Mouse (Mus musculus): ENCODE measurements around the gene Notch2. TPM values are rescaled to one million over a fixed set of nuclear protein-coding genes. Genes with fewer than 3 reads are reported as not detected.

The Notch2 gene
- polyA plus RNA-seq, 1 experiment from 2014 or later, result 12.1 TPM

DNA sequence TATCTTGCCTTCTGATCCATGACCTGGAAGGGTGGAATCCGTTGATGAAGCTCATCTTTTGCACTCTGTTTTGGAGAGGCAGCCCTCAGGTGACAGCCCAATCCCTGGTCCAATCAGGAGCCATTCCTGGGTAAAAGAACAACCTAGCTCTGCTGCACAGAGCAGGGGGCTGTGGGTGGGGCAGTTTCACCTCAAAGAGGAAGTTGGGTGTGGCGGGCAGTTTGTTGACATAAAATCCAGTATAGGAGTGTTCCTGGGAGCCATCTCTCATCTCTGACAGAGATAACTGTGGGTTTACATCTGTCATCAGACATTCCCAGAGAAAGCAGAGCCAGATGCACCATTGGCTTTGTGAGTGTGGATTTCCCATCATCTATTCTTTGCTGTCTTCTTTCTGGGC, 34.6 kb upstream of the Notch2 start:
- H3K27me3 ChIP-seq (replicated peaks), result peaks cover 7% of the 10 kb centered on the region
- H3K4me1 ChIP-seq, result peaks cover 11% of the 10 kb centered on the region; the same call in 1 of the 2 replicates
- ATAC-seq (ENCODE audit: extremely low read depth, insufficient number of reproducible peaks, low FRiP score, low TSS enrichment), result no peak
- H3K36me3 ChIP-seq, result no peaks in the 10 kb centered on the region
- no peak overlapping the region for H3K4me3 ChIP-seq
- H3K4me2 ChIP-seq, result no peak overlapping the region
- no peak overlapping the region for H3K9ac ChIP-seq
- H3K9me3 ChIP-seq, result no peaks in the 10 kb centered on the region
- 60% methylated on average over 2 of the region's 2 CpGs for WGBS
- H3K27ac ChIP-seq (replicated peaks), result no peak overlapping the region

- no peak for ATAC-seq (ENCODE audit: extremely low read depth, insufficient number of reproducible peaks, low FRiP score, low TSS enrichment)
- peaks cover 16% of the 10 kb centered on the region; the same call in 1 of the 2 replicates for H3K4me1 ChIP-seq
- no peak overlapping the region for H3K9ac ChIP-seq
- no peak overlapping the region for H3K27ac ChIP-seq (replicated peaks)
- no peaks in the 10 kb centered on the region for H3K9me3 ChIP-seq
- WGBS, result 88% methylated on average over 8 of the region's 8 CpGs
- no peak overlapping the region for H3K4me2 ChIP-seq
- no peak overlapping the region for H3K4me3 ChIP-seq
- no peaks in the 10 kb centered on the region for H3K36me3 ChIP-seq
- peaks cover 7% of the 10 kb centered on the region for H3K27me3 ChIP-seq (replicated peaks)
Measured at GRCm38 (mm10) chr3:97980683-97981327, 32.5 kb upstream of the Notch2 start.

- Histone ChIP-seq H3K27ac (replicated peaks) (no peak overlapping the region), H3K9me3 (no peaks in the 10 kb centered on the region), H3K9ac (no peak overlapping the region), H3K4me2 (no peak overlapping the region), H3K4me1 (peaks cover 16% of the 10 kb centered on the region; the same call in 1 of the 2 replicates), H3K27me3 (replicated peaks) (peaks cover 7% of the 10 kb centered on the region), H3K36me3 (no peaks in the 10 kb centered on the region), H3K4me3 (no peak overlapping the region)
- no peak for ATAC-seq (ENCODE audit: extremely low read depth, insufficient number of reproducible peaks, low FRiP score, low TSS enrichment)
- WGBS, result 61% methylated on average over 3 of the region's 3 CpGs
Measured at GRCm38 (mm10) chr3:97981376-97981906, 31.9 kb upstream of the Notch2 start.

- H3K9me3 ChIP-seq, result no peaks in the 10 kb centered on the region
- 73% methylated on average over 10 of the region's 10 CpGs for WGBS
- H3K9ac ChIP-seq, result no peak overlapping the region
- peaks cover 13% of the 10 kb centered on the region for H3K4me1 ChIP-seq
- no peaks in the 10 kb centered on the region for H3K36me3 ChIP-seq
- H3K27ac ChIP-seq (replicated peaks), result no peak overlapping the region
- H3K4me2 ChIP-seq, result no peak overlapping the region
- ATAC-seq (ENCODE audit: extremely low read depth, insufficient number of reproducible peaks, low FRiP score, low TSS enrichment), result no peak
- no peaks in the 10 kb centered on the region; the same call in 1 of the 2 replicates for H3K27me3 ChIP-seq (replicated peaks)
- H3K4me3 ChIP-seq, result no peak overlapping the region
Measured at GRCm38 (mm10) chr3:97984870-97985506, 28.3 kb upstream of the Notch2 start.

- no peak overlapping the region for H3K4me3 ChIP-seq
- no peak overlapping the region for H3K4me2 ChIP-seq
- no peak for ATAC-seq (ENCODE audit: extremely low read depth, insufficient number of reproducible peaks, low FRiP score, low TSS enrichment)
- no peak overlapping the region for H3K9ac ChIP-seq
- H3K36me3 ChIP-seq, result no peaks in the 10 kb centered on the region
- H3K27ac ChIP-seq (replicated peaks), result no peak overlapping the region
- no peaks in the 10 kb centered on the region for H3K9me3 ChIP-seq
- WGBS, result 64% methylated on average over 3 of the region's 3 CpGs
- no peaks in the 10 kb centered on the region; the same call in 1 of the 2 replicates for H3K27me3 ChIP-seq (replicated peaks)
- peaks cover 13% of the 10 kb centered on the region for H3K4me1 ChIP-seq
Measured at GRCm38 (mm10) chr3:97985691-97986090, 27.6 kb upstream of the Notch2 start.

DNA sequence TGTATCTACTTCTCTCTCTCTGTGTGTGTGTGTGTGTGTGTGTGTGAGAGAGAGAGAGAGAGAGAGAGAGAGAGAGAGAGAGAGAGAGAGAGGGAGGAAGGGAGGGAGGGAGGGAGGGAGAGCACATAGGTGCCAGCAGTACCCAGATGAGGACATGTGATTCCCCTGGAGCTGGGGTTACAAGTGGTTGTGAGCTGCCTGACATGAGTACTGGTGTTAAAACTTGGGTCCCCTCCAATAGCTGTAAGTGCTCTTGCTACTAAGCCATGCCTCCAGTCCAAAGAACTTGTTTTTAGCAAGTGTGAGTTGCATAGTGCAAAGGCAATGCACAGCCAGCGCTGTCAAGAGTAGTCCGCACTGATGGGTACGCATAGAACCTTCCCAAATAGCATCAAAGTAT, 26.2 kb upstream of the Notch2 start:
- no peak overlapping the region for H3K27ac ChIP-seq (replicated peaks)
- H3K36me3 ChIP-seq, result no peaks in the 10 kb centered on the region
- WGBS, result 87% methylated on average over 3 of the region's 3 CpGs
- peaks cover 13% of the 10 kb centered on the region for H3K4me1 ChIP-seq
- no peak overlapping the region for H3K4me3 ChIP-seq
- H3K27me3 ChIP-seq (replicated peaks), result no peaks in the 10 kb centered on the region
- no peak for ATAC-seq (ENCODE audit: extremely low read depth, insufficient number of reproducible peaks, low FRiP score, low TSS enrichment)
- no peaks in the 10 kb centered on the region for H3K9me3 ChIP-seq
- no peak overlapping the region for H3K4me2 ChIP-seq
- H3K9ac ChIP-seq, result no peak overlapping the region

GRCm38 (mm10) chr3:97988756-97989155, 24.6 kb upstream of the Notch2 start:
- peaks cover 13% of the 10 kb centered on the region for H3K4me1 ChIP-seq
- H3K27ac ChIP-seq (replicated peaks), result no peak overlapping the region
- H3K27me3 ChIP-seq (replicated peaks), result no peaks in the 10 kb centered on the region
- H3K36me3 ChIP-seq, result no peaks in the 10 kb centered on the region
- no peak overlapping the region for H3K4me2 ChIP-seq
- ATAC-seq (ENCODE audit: extremely low read depth, insufficient number of reproducible peaks, low FRiP score, low TSS enrichment), result no peak
- H3K4me3 ChIP-seq, result no peak overlapping the region
- H3K9ac ChIP-seq, result no peak overlapping the region
- H3K9me3 ChIP-seq, result no peaks in the 10 kb centered on the region
- WGBS, result 77% methylated on average over 4 of the region's 4 CpGs

DNA sequence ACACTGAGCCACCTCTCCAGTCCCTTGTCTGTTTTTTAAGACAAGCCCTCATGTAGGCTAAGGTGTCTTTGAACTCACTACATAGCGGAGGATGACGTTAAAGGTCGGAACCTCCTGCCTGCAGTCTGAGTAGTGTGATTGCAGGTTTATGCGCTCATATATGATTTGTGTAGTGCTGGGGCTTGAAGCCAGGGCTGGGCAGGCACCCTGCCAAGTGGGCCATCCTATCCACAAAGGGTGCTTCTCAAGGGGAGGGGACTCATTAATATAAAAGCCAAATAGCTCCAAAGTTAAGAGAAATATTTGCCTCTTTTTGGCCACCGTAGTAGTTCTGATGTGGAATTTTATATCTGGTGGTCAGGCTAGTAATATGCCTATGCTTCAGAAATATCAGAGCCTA, 22.8 kb upstream of the Notch2 start:
- H3K4me3 ChIP-seq, result no peak overlapping the region
- 84% methylated on average over 5 of the region's 5 CpGs for WGBS
- H3K27ac ChIP-seq (replicated peaks), result no peak overlapping the region
- no peaks in the 10 kb centered on the region for H3K9me3 ChIP-seq
- H3K4me2 ChIP-seq, result no peak overlapping the region
- ATAC-seq (ENCODE audit: extremely low read depth, insufficient number of reproducible peaks, low FRiP score, low TSS enrichment), result no peak
- no peaks in the 10 kb centered on the region for H3K27me3 ChIP-seq (replicated peaks)
- H3K9ac ChIP-seq, result no peak overlapping the region
- H3K4me1 ChIP-seq, result peaks cover 8% of the 10 kb centered on the region
- H3K36me3 ChIP-seq, result no peaks in the 10 kb centered on the region

GRCm38 (mm10) chr3:97992289-97992688, 21.0 kb upstream of the Notch2 start:
- no peaks in the 10 kb centered on the region for H3K36me3 ChIP-seq
- ATAC-seq (ENCODE audit: extremely low read depth, insufficient number of reproducible peaks, low FRiP score, low TSS enrichment), result no peak
- no peak overlapping the region for H3K27ac ChIP-seq (replicated peaks)
- no peak overlapping the region for H3K4me3 ChIP-seq
- WGBS, result 68% methylated on average over 4 of the region's 4 CpGs
- no peaks in the 10 kb centered on the region for H3K27me3 ChIP-seq (replicated peaks)
- no peak overlapping the region for H3K4me2 ChIP-seq
- peaks cover 2% of the 10 kb centered on the region for H3K4me1 ChIP-seq
- no peaks in the 10 kb centered on the region for H3K9me3 ChIP-seq
- no peak overlapping the region for H3K9ac ChIP-seq

GRCm38 (mm10) chr3:97993196-97993595, 20.1 kb upstream of the Notch2 start:
- WGBS, result 61% methylated on average over 5 of the region's 5 CpGs
- Histone ChIP-seq H3K4me3 (no peak overlapping the region), H3K36me3 (no peaks in the 10 kb centered on the region), H3K27ac (replicated peaks) (no peak overlapping the region), H3K9ac (no peak overlapping the region), H3K4me2 (no peak overlapping the region), H3K4me1 (no peaks in the 10 kb centered on the region), H3K27me3 (replicated peaks) (no peaks in the 10 kb centered on the region), H3K9me3 (no peaks in the 10 kb centered on the region)
- ATAC-seq (ENCODE audit: extremely low read depth, insufficient number of reproducible peaks, low FRiP score, low TSS enrichment), result no peak

GRCm38 (mm10) chr3:97993920-97994545, 19.3 kb upstream of the Notch2 start:
- Histone ChIP-seq H3K36me3 (no peaks in the 10 kb centered on the region), H3K4me1 (no peaks in the 10 kb centered on the region), H3K9ac (no peak overlapping the region), H3K4me2 (no peak overlapping the region), H3K27ac (replicated peaks) (no peak overlapping the region), H3K4me3 (no peak overlapping the region), H3K9me3 (no peaks in the 10 kb centered on the region), H3K27me3 (replicated peaks) (no peaks in the 10 kb centered on the region)
- no peak for ATAC-seq (ENCODE audit: extremely low read depth, insufficient number of reproducible peaks, low FRiP score, low TSS enrichment)
- WGBS, result 76% methylated on average over 3 of the region's 3 CpGs

Measured in heart, embryonic 13.5 days (tissue).